Mouse (Mus musculus) testis, adult 2 months (tissue): Measurements from ENCODE around the gene H3f3b. TPM values are rescaled to one million over a fixed set of nuclear protein-coding genes. Genes with fewer than 3 reads are reported as not detected.

Experiments
- H3K27ac ChIP-seq: fragments of 200-500 bp; 2 replicates; pipeline ENCODE4 v1.5.1; 2012; ENCODE audit warnings: low read depth, low read length; ENCODE audit not compliant: control insufficient read depth, insufficient read depth
- H3K27me3 ChIP-seq: fragments of 200-500 bp; 2 replicates; pipeline ENCODE4 v1.6.1; 2012; ENCODE audit warnings: mild to moderate bottlenecking, low read length, moderate library complexity; ENCODE audit not compliant: control insufficient read depth, insufficient read depth
- H3K36me3 ChIP-seq: fragments of 200-500 bp; 2 replicates; pipeline ENCODE4 v1.6.1; 2012; ENCODE audit warnings: mild to moderate bottlenecking, low read length; ENCODE audit not compliant: control insufficient read depth, insufficient read depth
- H3K4me1 ChIP-seq: fragments of 200-500 bp; 2 replicates; pipeline ENCODE4 v1.6.1; 2012; ENCODE audit warnings: low read length; ENCODE audit not compliant: control insufficient read depth, insufficient read depth
- H3K4me3 ChIP-seq: fragments of 200-500 bp; 2 replicates; pipeline ENCODE4 v1.5.1; 2012; ENCODE audit warnings: low read depth, mild to moderate bottlenecking, low read length, moderate library complexity, mixed read lengths; ENCODE audit not compliant: control insufficient read depth
- CTCF ChIP-seq: fragments of 200-500 bp; IDR thresholded peaks from 2 replicates; pipeline ENCODE4 v1.5.1; 2012; ENCODE audit warnings: low read depth, mild to moderate bottlenecking, inconsistent platforms, low read length, moderate library complexity; ENCODE audit not compliant: control insufficient read depth, insufficient read depth, insufficient replicate concordance
- POLR2A ChIP-seq: fragments of 200-500 bp; IDR thresholded peaks from 2 replicates; pipeline ENCODE4 v1.6.1; 2012; ENCODE audit warnings: low read depth, mild to moderate bottlenecking, inconsistent platforms, low read length, moderate library complexity; ENCODE audit not compliant: control insufficient read depth
- polyA plus RNA-seq: library from polyadenylated mRNA; depleted of rRNA; stranded (reverse); fragments of >200 nt; gene quantifications from 2 replicates; pipeline ENCODE4 v1.2.3, GENCODE M21; 2012

Gene H3f3b
- polyA plus RNA-seq, 1 experiment: 276 TPM

DNA sequence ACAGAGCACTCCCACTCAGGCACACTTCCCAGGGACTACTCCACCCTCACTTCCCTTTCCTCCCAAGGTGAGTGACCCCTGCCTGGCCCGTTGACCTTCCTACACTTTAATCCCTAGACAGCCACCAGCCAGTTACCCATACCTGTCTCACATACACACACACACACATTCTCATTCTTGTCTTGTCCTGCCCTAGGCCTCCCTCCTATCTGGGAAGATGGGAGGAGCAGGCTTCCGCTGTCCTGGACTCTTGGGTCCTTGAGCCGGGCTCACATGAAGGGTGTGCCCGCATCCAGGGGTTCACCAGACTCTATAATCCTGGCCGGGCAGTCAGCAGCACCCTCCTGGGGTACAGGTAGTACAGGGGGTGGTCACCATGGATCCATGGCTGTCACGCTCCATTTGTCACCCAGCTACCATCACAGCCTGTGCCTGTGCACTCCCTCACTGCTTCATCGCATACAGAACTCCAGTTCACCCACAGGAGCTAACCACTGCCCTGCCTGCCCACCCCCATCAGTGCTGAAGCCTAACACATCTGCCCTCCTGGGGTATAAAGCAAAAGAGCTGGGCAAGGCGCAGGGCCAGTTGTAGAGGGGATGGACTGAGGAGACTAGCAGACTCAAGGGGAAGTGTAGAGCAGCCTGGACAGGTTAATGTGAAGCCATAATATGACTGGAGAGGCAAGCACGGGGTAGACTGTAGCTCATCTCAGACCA, 21.9 kb downstream of the H3f3b start:
- Histone ChIP-seq H3K27ac (no peak overlapping the region), H3K4me1 (peaks cover 10% of the 10 kb centered on the region), H3K27me3 (no peaks in the 10 kb centered on the region), H3K4me3 (no peak overlapping the region), H3K36me3 (no peaks in the 10 kb centered on the region)
- TF ChIP-seq CTCF (no peak), POLR2A (no peak)

DNA sequence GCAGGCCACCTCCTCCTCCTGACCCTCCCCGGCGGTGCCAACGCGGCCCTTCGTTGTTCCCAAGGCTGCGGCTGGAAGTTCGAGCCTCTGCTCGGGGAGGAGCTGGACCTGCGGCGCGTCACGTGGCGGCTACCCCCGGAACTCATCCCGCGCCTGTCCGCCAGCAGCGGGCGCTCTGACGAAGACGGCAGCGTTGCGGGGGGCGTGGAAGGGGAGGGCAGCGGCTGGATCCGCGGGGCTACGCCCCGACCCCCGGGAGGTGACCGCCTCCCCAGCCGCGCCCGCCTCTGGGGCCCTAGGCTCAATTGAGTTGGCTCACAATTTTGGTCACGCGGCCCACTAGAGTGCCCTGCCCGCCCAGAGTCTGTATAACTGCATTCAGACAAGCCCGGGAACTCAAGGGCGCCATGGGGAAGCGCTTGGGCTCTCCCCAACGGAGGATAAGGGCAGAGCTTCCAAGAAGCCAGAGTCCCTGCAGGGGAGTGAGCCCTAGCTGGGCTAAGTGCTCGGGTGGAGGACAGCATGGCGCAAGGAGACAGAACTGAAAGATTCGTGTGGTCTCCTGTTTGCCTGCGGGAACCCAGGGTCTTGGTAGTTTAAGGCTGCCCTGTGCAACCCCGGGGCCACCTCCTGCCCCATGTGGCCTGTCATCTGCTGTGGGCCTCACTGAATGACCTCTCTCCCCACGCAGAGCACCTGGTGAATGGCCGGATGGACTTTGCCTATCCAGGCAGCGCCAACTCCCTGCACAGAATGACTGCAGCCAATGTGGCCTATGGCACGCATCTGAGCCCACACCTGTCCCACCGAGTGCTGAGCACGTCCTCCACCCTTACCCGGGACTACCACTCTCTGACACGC, 22.7 kb downstream of the H3f3b start:
- TF ChIP-seq POLR2A (no peak; the same call in 1 of the 2 replicates), CTCF (peak; percentile 25; the same call in 1 of the 2 replicates)
- no peak overlapping the region for H3K27ac ChIP-seq
- H3K36me3 ChIP-seq: no peaks in the 10 kb centered on the region
- H3K4me1 ChIP-seq: peaks cover 10% of the 10 kb centered on the region
- no peaks in the 10 kb centered on the region for H3K27me3 ChIP-seq
- peak overlapping the region; percentile 42 for H3K4me3 ChIP-seq

DNA sequence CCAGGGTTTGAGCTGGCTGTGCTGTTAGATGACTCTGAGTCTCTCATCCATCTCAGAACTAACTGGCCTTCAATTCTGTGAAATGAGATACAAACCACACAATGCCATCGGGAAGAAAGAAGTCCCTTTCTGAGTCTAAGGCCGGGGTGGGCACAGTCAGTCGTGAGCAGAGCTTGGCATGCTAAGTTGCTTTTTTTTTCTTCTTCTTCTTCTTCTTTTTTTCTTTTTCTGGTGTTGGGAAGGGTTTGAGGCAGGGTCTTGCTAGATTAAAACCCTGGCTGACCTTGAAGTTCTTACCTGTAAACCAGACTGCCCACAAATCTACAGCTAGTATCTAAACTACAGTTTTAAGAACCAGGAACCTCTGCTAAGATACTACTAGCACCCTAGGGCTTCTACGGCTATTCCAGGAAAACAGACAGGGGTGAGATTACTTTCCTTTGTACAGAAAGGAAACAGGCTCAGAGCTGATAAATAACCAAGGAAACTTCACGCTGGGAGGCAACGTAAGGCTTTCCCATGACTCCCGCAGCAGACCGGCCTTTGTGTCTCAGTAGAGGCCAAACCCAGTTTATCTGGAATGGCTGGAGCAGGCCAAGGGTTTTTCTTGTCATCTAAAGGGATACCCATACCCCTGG, 23.5 kb downstream of the H3f3b start:
- H3K4me1 ChIP-seq: peaks cover 12% of the 10 kb centered on the region
- H3K27me3 ChIP-seq: no peaks in the 10 kb centered on the region

DNA sequence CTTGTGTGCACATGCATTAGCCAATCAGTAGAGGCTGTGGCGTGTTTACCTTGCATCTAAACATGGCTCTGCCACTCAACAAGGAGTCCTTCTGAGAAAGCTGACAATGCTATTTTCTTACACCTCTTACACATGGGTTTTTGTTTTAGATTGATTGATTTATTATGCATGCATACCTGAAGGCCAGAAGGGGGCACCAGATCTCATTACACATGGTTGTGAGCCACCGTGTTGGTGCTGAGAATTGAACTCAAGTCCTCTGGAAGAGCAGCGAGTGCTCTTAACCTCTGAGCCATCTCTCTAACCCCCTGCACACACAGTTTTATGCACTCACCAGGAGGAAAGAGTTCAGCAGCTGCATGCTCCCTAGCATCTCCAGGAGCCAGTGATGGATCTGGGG, 24.9 kb downstream of the H3f3b start:
- Histone ChIP-seq H3K27me3 (no peaks in the 10 kb centered on the region), H3K4me3 (no peak overlapping the region), H3K36me3 (no peaks in the 10 kb centered on the region), H3K27ac (no peak overlapping the region), H3K4me1 (peaks cover 12% of the 10 kb centered on the region)
- TF ChIP-seq CTCF: no peak
- no peak for TF ChIP-seq POLR2A

More for the DNA sequence above, 23.5 kb downstream of the H3f3b start:
- TF ChIP-seq CTCF: no peak
- no peak for TF ChIP-seq POLR2A
- H3K27ac ChIP-seq: no peak overlapping the region
- H3K36me3 ChIP-seq: no peaks in the 10 kb centered on the region
- peak overlapping the region; percentile 42 for H3K4me3 ChIP-seq

DNA sequence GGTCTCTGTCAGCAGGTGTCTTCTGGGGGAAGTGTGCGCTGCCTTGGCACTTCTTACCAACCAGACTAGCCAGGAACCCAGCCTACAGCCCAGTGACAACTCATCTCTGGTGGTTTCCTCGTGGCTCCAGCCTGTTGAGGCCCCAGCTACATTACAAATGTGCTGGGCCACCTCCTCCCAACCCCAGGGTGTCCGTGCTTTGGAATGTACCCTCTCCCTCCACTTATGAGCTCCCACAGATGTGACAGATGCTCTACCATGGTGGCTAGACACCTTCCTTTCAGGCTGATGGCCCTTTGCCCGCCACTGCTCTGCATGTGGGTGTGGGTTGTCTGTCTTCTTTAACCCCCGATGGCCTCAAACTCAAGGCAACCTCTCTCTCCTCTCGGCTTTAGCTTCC, 26.0 kb downstream of the H3f3b start:
- Histone ChIP-seq H3K36me3 (no peaks in the 10 kb centered on the region), H3K4me1 (peaks cover 12% of the 10 kb centered on the region), H3K27ac (no peak overlapping the region), H3K4me3 (no peak overlapping the region), H3K27me3 (no peaks in the 10 kb centered on the region)
- TF ChIP-seq CTCF (no peak), POLR2A (no peak)

DNA sequence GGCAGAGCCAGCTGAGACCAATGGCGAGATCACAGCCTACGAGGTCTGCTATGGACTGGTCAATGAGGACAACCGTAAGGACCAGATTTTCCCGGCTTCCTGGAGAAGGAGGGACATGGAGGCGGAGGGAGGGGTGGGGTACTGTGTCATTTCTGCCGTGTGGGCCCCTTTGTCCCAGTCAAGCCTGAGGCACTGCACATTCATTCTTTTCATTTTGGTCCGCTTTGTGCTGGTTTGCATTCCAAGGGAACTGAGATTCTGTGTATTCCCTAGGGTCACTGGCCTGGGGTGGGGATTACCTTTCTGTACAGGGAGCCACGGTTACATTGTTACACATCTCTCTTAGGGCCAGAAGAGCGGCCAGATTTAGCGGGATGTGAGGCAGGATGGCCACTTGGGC, 27.2 kb downstream of the H3f3b start:
- H3K27me3 ChIP-seq: no peaks in the 10 kb centered on the region
- H3K27ac ChIP-seq: no peak overlapping the region
- H3K4me1 ChIP-seq: peaks cover 12% of the 10 kb centered on the region
- H3K4me3 ChIP-seq: no peak overlapping the region
- no peaks in the 10 kb centered on the region for H3K36me3 ChIP-seq
- TF ChIP-seq CTCF: no peak
- no peak for TF ChIP-seq POLR2A

DNA sequence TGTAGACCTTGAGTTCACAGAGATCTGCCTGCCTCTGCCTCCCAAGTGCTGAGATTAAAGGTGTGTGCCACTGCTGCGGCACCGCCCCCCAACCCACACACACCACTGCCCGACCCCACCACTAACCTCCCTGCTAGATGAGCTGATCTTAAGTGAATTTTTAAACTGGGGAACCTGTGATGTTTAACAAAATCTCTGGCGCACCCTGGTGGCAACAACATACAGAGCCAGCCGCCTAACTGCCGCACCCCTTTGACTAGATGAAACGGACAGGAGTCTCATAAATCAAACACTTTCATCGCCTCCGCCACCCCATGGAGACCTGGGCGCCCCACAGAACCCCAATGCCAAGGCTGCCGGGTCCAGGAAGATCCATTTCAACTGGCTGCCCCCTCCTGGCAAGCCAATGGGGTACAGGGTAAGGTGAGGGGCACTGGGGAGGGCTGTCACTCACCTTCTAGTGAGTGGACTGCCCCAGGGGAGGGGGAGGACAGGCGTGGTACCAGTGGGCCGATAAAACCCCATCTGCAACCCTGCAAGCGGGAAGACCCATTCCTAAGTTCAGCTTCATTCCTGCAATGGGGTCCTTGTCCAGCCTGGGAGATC, 28.1 kb downstream of the H3f3b start:
- Histone ChIP-seq H3K4me3 (no peak overlapping the region), H3K27ac (no peak overlapping the region)

More for the DNA sequence above, 28.1 kb downstream of the H3f3b start:
- H3K27me3 ChIP-seq: no peaks in the 10 kb centered on the region
- peaks cover 2% of the 10 kb centered on the region for H3K4me1 ChIP-seq
- TF ChIP-seq CTCF (peak; percentile 28; the same call in 1 of the 2 replicates), POLR2A (no peak)
- no peaks in the 10 kb centered on the region for H3K36me3 ChIP-seq
